Mouse (Mus musculus) stomach, embryonic 15.5 days (tissue): ENCODE data around the gene Dcaf6. TPM values are rescaled to one million over a fixed set of nuclear protein-coding genes. Genes with fewer than 3 reads are reported as not detected.

Experiments used
- ATAC-seq: fragments of 200-750 bp; cut with Nextera tagmentation; 2 replicates; pipeline ENCODE4 v1.8.0; 2017; ENCODE audit warnings: low read depth, moderate number of reproducible peaks, moderate TSS enrichment; ENCODE audit not compliant: insufficient read depth, low FRiP score
- H3K27ac ChIP-seq: fragments of 300-500 bp; sonication (generic); 2 replicates; pipeline ENCODE4 v1.5.1; 2015; ENCODE audit warnings: mild to moderate bottlenecking, inconsistent platforms
- H3K27me3 ChIP-seq: fragments of 300-500 bp; sonication (generic); replicated peaks from 2 replicates; pipeline ENCODE4 v1.6.1; 2015; ENCODE audit warnings: inconsistent platforms
- H3K36me3 ChIP-seq: fragments of 300-500 bp; sonication (generic); 2 replicates; pipeline ENCODE4 v1.6.1; 2015; ENCODE audit warnings: inconsistent platforms
- H3K4me1 ChIP-seq: fragments of 300-500 bp; sonication (generic); 2 replicates; pipeline ENCODE4 v1.6.1; 2015; ENCODE audit warnings: inconsistent platforms
- H3K4me2 ChIP-seq: fragments of 300-500 bp; sonication (generic); 2 replicates; pipeline ENCODE4 v1.6.1; 2015; ENCODE audit warnings: mild to moderate bottlenecking, inconsistent platforms
- H3K4me3 ChIP-seq: fragments of 300-500 bp; sonication (generic); replicated peaks from 2 replicates; pipeline ENCODE4 v1.5.1; 2015; ENCODE audit warnings: inconsistent platforms
- H3K9ac ChIP-seq: fragments of 300-500 bp; sonication (generic); 2 replicates; pipeline ENCODE4 v1.6.1; 2015; ENCODE audit warnings: inconsistent platforms
- H3K9me3 ChIP-seq: fragments of 300-500 bp; sonication (generic); 2 replicates; pipeline ENCODE4 v1.6.1; 2016; ENCODE audit warnings: inconsistent platforms
- WGBS: fragments of 180-500 bp; shearing (Covaris S2); methylation state at CpG from one replicate; pipeline ENCODE4 v1.1.7; 2015; 5-methylcytosine and 5-hydroxymethylcytosine counted together
- polyA plus RNA-seq: library from polyadenylated mRNA; unstranded; fragments of >200 nt; fragmentation: Nextera tagmentation; extraction: Ambion mirVana; gene quantifications from 2 replicates; pipeline ENCODE4 v1.2.1, GENCODE M21; 2015

Dcaf6 gene
- polyA plus RNA-seq, 1 experiment from 2014 or later = 17.2 TPM

- H3K27me3 ChIP-seq = no peaks in the 10 kb centered on the region
- no peaks in the 10 kb centered on the region for H3K9me3 ChIP-seq
- 80% methylated on average over 11 of the region's 11 CpGs for WGBS
- no peak overlapping the region for H3K9ac ChIP-seq
- no peak for ATAC-seq
- no peak overlapping the region for H3K4me3 ChIP-seq
- peaks cover 11% of the 10 kb centered on the region for H3K36me3 ChIP-seq
- no peak overlapping the region for H3K27ac ChIP-seq
- no peak overlapping the region for H3K4me2 ChIP-seq
- no peaks in the 10 kb centered on the region for H3K4me1 ChIP-seq
These were observed 152.1 kb downstream of the Dcaf6 start for GRCm38 (mm10) chr1:165308180-165308579.

GRCm38 (mm10) chr1:165304341-165304740 is 155.9 kb downstream of the Dcaf6 start:
- no peak for ATAC-seq
- Histone ChIP-seq H3K4me2 (no peak overlapping the region), H3K9ac (no peak overlapping the region), H3K27ac (no peak overlapping the region), H3K4me1 (peaks cover 15% of the 10 kb centered on the region), H3K27me3 (no peaks in the 10 kb centered on the region), H3K4me3 (no peak overlapping the region), H3K36me3 (no peaks in the 10 kb centered on the region), H3K9me3 (no peaks in the 10 kb centered on the region)
- WGBS = 87% methylated on average over 7 of the region's 7 CpGs

GRCm38 (mm10) chr1:165303209-165303608 is 157.1 kb downstream of the Dcaf6 start:
- H3K4me3 ChIP-seq = no peak overlapping the region
- H3K27me3 ChIP-seq = no peaks in the 10 kb centered on the region
- H3K4me2 ChIP-seq = no peak overlapping the region
- ATAC-seq = no peak
- 68% methylated on average over 6 of the region's 6 CpGs for WGBS
- no peaks in the 10 kb centered on the region for H3K9me3 ChIP-seq
- peaks cover 15% of the 10 kb centered on the region for H3K4me1 ChIP-seq
- no peak overlapping the region for H3K9ac ChIP-seq
- H3K27ac ChIP-seq = peak overlapping the region; percentile 78
- no peaks in the 10 kb centered on the region for H3K36me3 ChIP-seq

GRCm38 (mm10) chr1:165302455-165303208 is 157.6 kb downstream of the Dcaf6 start:
- WGBS = 63% methylated on average over 13 of the region's 13 CpGs
- Histone ChIP-seq H3K9ac (no peak overlapping the region), H3K9me3 (no peaks in the 10 kb centered on the region), H3K27me3 (no peaks in the 10 kb centered on the region), H3K4me3 (no peak overlapping the region), H3K4me2 (no peak overlapping the region), H3K4me1 (peaks cover 15% of the 10 kb centered on the region), H3K27ac (peak overlapping the region; percentile 78), H3K36me3 (no peaks in the 10 kb centered on the region)
- ATAC-seq = peak; percentile 91

- Histone ChIP-seq H3K27ac (0 out of 2 replicates have a peak overlapping the region, but pooled peaks have one; percentile 78), H3K27me3 (no peaks in the 10 kb centered on the region), H3K4me1 (peaks cover 15% of the 10 kb centered on the region), H3K9ac (no peak overlapping the region), H3K4me3 (no peak overlapping the region), H3K9me3 (no peaks in the 10 kb centered on the region), H3K36me3 (no peaks in the 10 kb centered on the region), H3K4me2 (no peak overlapping the region)
- 82% methylated on average over 2 of the region's 2 CpGs for WGBS
- ATAC-seq = no peak
These were observed 158.7 kb downstream of the Dcaf6 start for GRCm38 (mm10) chr1:165301567-165301966.

GRCm38 (mm10) chr1:165301108-165301507 is 159.2 kb downstream of the Dcaf6 start:
- ATAC-seq = no peak
- H3K36me3 ChIP-seq = no peaks in the 10 kb centered on the region
- 46% methylated on average over 3 of the region's 3 CpGs for WGBS
- no peak overlapping the region for H3K27ac ChIP-seq
- no peak overlapping the region for H3K4me2 ChIP-seq
- H3K9ac ChIP-seq = no peak overlapping the region
- H3K27me3 ChIP-seq = no peaks in the 10 kb centered on the region
- H3K4me1 ChIP-seq = peaks cover 15% of the 10 kb centered on the region
- H3K4me3 ChIP-seq = no peak overlapping the region
- H3K9me3 ChIP-seq = no peaks in the 10 kb centered on the region

GRCm38 (mm10) chr1:165295489-165295888 is 164.8 kb downstream of the Dcaf6 start, which contains the start of gene Gpr161:
TSS of gene Gpr161 (plus strand) at chr1:165295789.
- ATAC-seq = no peak
- no peak within 1 kb of the TSS for H3K9ac ChIP-seq
- H3K27me3 ChIP-seq = no peaks in the 10 kb centered on the region
- H3K27ac ChIP-seq = no peak within 1 kb of the TSS
- 94% methylated on average over 1 of the region's 1 CpGs for WGBS
- no peaks in the 10 kb centered on the region; the same call in 1 of the 2 replicates for H3K36me3 ChIP-seq
- H3K4me2 ChIP-seq = no peak within 1 kb of the TSS
- no peaks in the 10 kb centered on the region for H3K9me3 ChIP-seq
- H3K4me3 ChIP-seq = no peak within 1 kb of the TSS
- H3K4me1 ChIP-seq = 0 out of 2 replicates have a peak, but pooled peaks cover 8% of the 10 kb centered on the region

GRCm38 (mm10) chr1:165291606-165292005 is 168.7 kb downstream of the Dcaf6 start:
- H3K9ac ChIP-seq = no peak overlapping the region
- no peaks in the 10 kb centered on the region for H3K4me1 ChIP-seq
- H3K27me3 ChIP-seq = no peaks in the 10 kb centered on the region
- no peaks in the 10 kb centered on the region for H3K9me3 ChIP-seq
- WGBS = 77% methylated on average over 6 of the region's 6 CpGs
- H3K4me3 ChIP-seq = no peak overlapping the region
- no peaks in the 10 kb centered on the region; the same call in 1 of the 2 replicates for H3K36me3 ChIP-seq
- no peak for ATAC-seq
- no peak overlapping the region for H3K4me2 ChIP-seq
- no peak overlapping the region for H3K27ac ChIP-seq

- 81% methylated on average over 4 of the region's 4 CpGs for WGBS
- Histone ChIP-seq H3K9me3 (no peaks in the 10 kb centered on the region), H3K36me3 (no peaks in the 10 kb centered on the region; the same call in 1 of the 2 replicates), H3K4me2 (no peak overlapping the region), H3K27me3 (no peaks in the 10 kb centered on the region), H3K9ac (no peak overlapping the region), H3K4me3 (no peak overlapping the region), H3K4me1 (no peaks in the 10 kb centered on the region), H3K27ac (no peak overlapping the region)
- ATAC-seq = no peak
These were observed 170.4 kb downstream of the Dcaf6 start for GRCm38 (mm10) chr1:165289831-165290230.

GRCm38 (mm10) chr1:165288165-165288564 is 172.1 kb downstream of the Dcaf6 start:
- 89% methylated on average over 9 of the region's 9 CpGs for WGBS
- no peak overlapping the region for H3K27ac ChIP-seq
- no peak overlapping the region for H3K9ac ChIP-seq
- H3K9me3 ChIP-seq = no peaks in the 10 kb centered on the region
- ATAC-seq = no peak
- H3K4me3 ChIP-seq = no peak overlapping the region
- no peaks in the 10 kb centered on the region; the same call in 1 of the 2 replicates for H3K36me3 ChIP-seq
- no peak overlapping the region for H3K4me2 ChIP-seq
- H3K27me3 ChIP-seq = no peaks in the 10 kb centered on the region
- H3K4me1 ChIP-seq = peaks cover 4% of the 10 kb centered on the region; the same call in 1 of the 2 replicates

- Histone ChIP-seq H3K9me3 (no peaks in the 10 kb centered on the region), H3K4me3 (no peak overlapping the region), H3K9ac (no peak overlapping the region), H3K27ac (no peak overlapping the region), H3K27me3 (no peaks in the 10 kb centered on the region), H3K36me3 (no peaks in the 10 kb centered on the region), H3K4me1 (peaks cover 21% of the 10 kb centered on the region), H3K4me2 (no peak overlapping the region)
- ATAC-seq = no peak
- WGBS = 65% methylated on average over 7 of the region's 7 CpGs
These were observed 176.2 kb downstream of the Dcaf6 start for GRCm38 (mm10) chr1:165284096-165284495.

- Histone ChIP-seq H3K36me3 (no peaks in the 10 kb centered on the region), H3K27ac (no peak overlapping the region), H3K4me3 (peak overlapping the region; percentile 71), H3K4me2 (peak overlapping the region; percentile 93), H3K27me3 (no peaks in the 10 kb centered on the region), H3K9me3 (no peaks in the 10 kb centered on the region), H3K4me1 (peaks cover 21% of the 10 kb centered on the region), H3K9ac (0 out of 2 replicates have a peak overlapping the region, but pooled peaks have one; percentile 80)
- WGBS = 16% methylated on average over 7 of the region's 7 CpGs
- ATAC-seq = no peak
These were observed 177.3 kb downstream of the Dcaf6 start for GRCm38 (mm10) chr1:165282967-165283345.
